Mouse (Mus musculus) testis, adult 2 months (tissue): ENCODE results near the gene Ergic3.

Experiments
- CTCF ChIP-seq: fragments of 200-500 bp; IDR thresholded peaks from 2 replicates; pipeline ENCODE4 v1.5.1; 2012; ENCODE audit warnings: low read depth, mild to moderate bottlenecking, inconsistent platforms, low read length, moderate library complexity; ENCODE audit not compliant: control insufficient read depth, insufficient read depth, insufficient replicate concordance
- POLR2A ChIP-seq: fragments of 200-500 bp; IDR thresholded peaks from 2 replicates; pipeline ENCODE4 v1.6.1; 2012; ENCODE audit warnings: low read depth, mild to moderate bottlenecking, inconsistent platforms, low read length, moderate library complexity; ENCODE audit not compliant: control insufficient read depth

DNA sequence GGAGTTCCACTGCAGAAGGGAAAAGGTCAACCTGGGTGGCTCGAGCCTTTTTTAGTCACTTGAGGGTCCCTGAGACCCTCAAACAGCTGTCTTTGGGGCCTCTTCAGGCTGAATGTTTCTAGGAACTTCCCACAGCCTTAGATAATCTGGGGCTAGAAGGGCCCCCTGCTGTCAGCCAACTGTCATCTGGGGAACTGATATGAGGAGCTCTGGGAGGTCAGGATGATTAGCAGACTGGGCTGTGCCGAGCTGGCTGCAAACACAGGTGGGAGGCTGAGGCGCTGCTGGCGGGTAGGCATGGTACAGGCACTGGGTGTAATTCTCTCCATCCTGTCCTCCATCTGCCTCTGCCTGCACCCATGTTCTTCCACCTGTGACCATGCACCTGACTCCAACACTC, 18.8 kb upstream of the Ergic3 start:
- TF ChIP-seq CTCF, result no peak
- no peak for TF ChIP-seq POLR2A
